Mouse (Mus musculus) liver, embryonic 16.5 days (tissue): ENCODE measurements around the gene Rtel1. TPM values are rescaled to one million over a fixed set of nuclear protein-coding genes. Genes with fewer than 3 reads are reported as not detected.
A peak's percentile ranks its signal among the peaks of the same experiment; 100 is the strongest.

Experiments
- ATAC-seq: fragments of 200-750 bp; cut with Nextera tagmentation; 2 replicates; pipeline ENCODE4 v1.8.0; 2017; ENCODE audit warnings: low read depth, mild to moderate bottlenecking, moderate number of reproducible peaks, moderate library complexity
- H3K27ac ChIP-seq: fragments of 300-500 bp; sonication (generic); 2 replicates; pipeline ENCODE4 v1.5.1; 2014; ENCODE audit warnings: mild to moderate bottlenecking, low read length
- H3K27me3 ChIP-seq: fragments of 300-500 bp; sonication (generic); 2 replicates; pipeline ENCODE4 v1.6.1; 2014; ENCODE audit warnings: low read depth, low read length, mixed read lengths; ENCODE audit not compliant: control insufficient read depth, insufficient read depth
- H3K36me3 ChIP-seq: fragments of 300-500 bp; sonication (generic); 2 replicates; pipeline ENCODE4 v1.6.1; 2014; ENCODE audit warnings: mild to moderate bottlenecking; ENCODE audit not compliant: control insufficient read depth, insufficient read depth
- H3K4me1 ChIP-seq: fragments of 300-500 bp; sonication (generic); 2 replicates; pipeline ENCODE4 v1.6.1; 2014; ENCODE audit warnings: low read depth, low read length, mixed read lengths; ENCODE audit not compliant: control insufficient read depth
- H3K4me2 ChIP-seq: fragments of 300-500 bp; sonication (generic); 2 replicates; pipeline ENCODE4 v1.6.1; 2014; ENCODE audit warnings: low read depth, low read length, mixed read lengths
- H3K4me3 ChIP-seq: fragments of 300-500 bp; sonication (generic); 2 replicates; pipeline ENCODE4 v1.5.1; 2014; ENCODE audit warnings: low read depth, mild to moderate bottlenecking, low read length
- H3K9ac ChIP-seq: fragments of 300-500 bp; sonication (generic); 2 replicates; pipeline ENCODE4 v1.6.1; 2014; ENCODE audit warnings: low read depth, low read length
- H3K9me3 ChIP-seq: fragments of 300-500 bp; sonication (generic); replicated peaks from 2 replicates; pipeline ENCODE4 v1.6.1; 2016; ENCODE audit warnings: low read length; ENCODE audit not compliant: control insufficient read depth
- WGBS: fragments of 180-500 bp; shearing (Covaris S2); extraction: QIAGEN DNeasy Blood & Tissue Kit; methylation state at CpG from one replicate; pipeline ENCODE4 v1.1.7; 2014; ENCODE audit not compliant: insufficient replicate concordance; 5-methylcytosine and 5-hydroxymethylcytosine counted together
- polyA plus RNA-seq: library from polyadenylated mRNA; unstranded; fragments of >200 nt; fragmentation: Nextera tagmentation; extraction: Ambion mirVana; gene quantifications from 2 replicates; pipeline ENCODE4 v1.2.1, GENCODE M21; 2015

Gene Rtel1
- polyA plus RNA-seq, 1 experiment from 2014 or later, result 21.0 TPM

GRCm38 (mm10) chr2:181391022-181391421 lies 71.5 kb downstream of the Rtel1 start:
- WGBS, result 83% methylated on average over 15 of the region's 15 CpGs

GRCm38 (mm10) chr2:181391541-181391940 lies 72.0 kb downstream of the Rtel1 start:
- ATAC-seq, result no peak
- Histone ChIP-seq H3K36me3 (peaks cover 13% of the 10 kb centered on the region), H3K27me3 (no peaks in the 10 kb centered on the region), H3K9me3 (no peaks in the 10 kb centered on the region), H3K4me2 (no peak overlapping the region), H3K9ac (no peak overlapping the region), H3K4me1 (no peaks in the 10 kb centered on the region), H3K27ac (no peak overlapping the region), H3K4me3 (no peak overlapping the region)
- 65% methylated on average over 2 of the region's 2 CpGs for WGBS

More at GRCm38 (mm10) chr2:181391022-181391421, 71.5 kb downstream of the Rtel1 start:
- H3K4me1 ChIP-seq, result no peaks in the 10 kb centered on the region
- no peak overlapping the region for H3K4me3 ChIP-seq
- H3K27me3 ChIP-seq, result no peaks in the 10 kb centered on the region
- no peaks in the 10 kb centered on the region for H3K9me3 ChIP-seq
- no peak for ATAC-seq
- peaks cover 13% of the 10 kb centered on the region for H3K36me3 ChIP-seq
- no peak overlapping the region for H3K27ac ChIP-seq
- no peak overlapping the region for H3K4me2 ChIP-seq
- H3K9ac ChIP-seq, result no peak overlapping the region

GRCm38 (mm10) chr2:181392600-181393213 lies 73.2 kb downstream of the Rtel1 start:
- peak; percentile 68 for ATAC-seq
- no peaks in the 10 kb centered on the region for H3K4me1 ChIP-seq
- H3K9me3 ChIP-seq, result no peaks in the 10 kb centered on the region
- peaks cover 11% of the 10 kb centered on the region for H3K36me3 ChIP-seq
- H3K27ac ChIP-seq, result no peak overlapping the region
- H3K9ac ChIP-seq, result no peak overlapping the region
- WGBS, result 28% methylated on average over 4 of the region's 4 CpGs
- H3K27me3 ChIP-seq, result no peaks in the 10 kb centered on the region
- H3K4me2 ChIP-seq, result no peak overlapping the region
- H3K4me3 ChIP-seq, result no peak overlapping the region

GRCm38 (mm10) chr2:181394086-181394485 lies 74.5 kb downstream of the Rtel1 start:
- Histone ChIP-seq H3K36me3 (peaks cover 11% of the 10 kb centered on the region), H3K4me1 (no peaks in the 10 kb centered on the region), H3K27ac (no peak overlapping the region; the same call in 1 of the 2 replicates), H3K27me3 (no peaks in the 10 kb centered on the region), H3K9ac (no peak overlapping the region), H3K9me3 (no peaks in the 10 kb centered on the region), H3K4me3 (no peak overlapping the region), H3K4me2 (no peak overlapping the region)
- 88% methylated on average over 3 of the region's 3 CpGs for WGBS
- ATAC-seq, result no peak

GRCm38 (mm10) chr2:181397207-181397761 lies 77.7 kb downstream of the Rtel1 start:
- Histone ChIP-seq H3K9ac (no peak overlapping the region), H3K4me3 (no peak overlapping the region), H3K4me1 (no peaks in the 10 kb centered on the region), H3K4me2 (no peak overlapping the region), H3K27ac (no peak overlapping the region), H3K27me3 (no peaks in the 10 kb centered on the region), H3K36me3 (peaks cover 4% of the 10 kb centered on the region; the same call in 1 of the 2 replicates), H3K9me3 (no peaks in the 10 kb centered on the region)
- 79% methylated on average over 5 of the region's 5 CpGs for WGBS
- no peak for ATAC-seq

GRCm38 (mm10) chr2:181401497-181401896 lies 82.0 kb downstream of the Rtel1 start:
- no peak overlapping the region for H3K9ac ChIP-seq
- 7% methylated on average over 1 of the region's 1 CpGs for WGBS
- ATAC-seq, result no peak
- H3K4me1 ChIP-seq, result no peaks in the 10 kb centered on the region
- no peak overlapping the region for H3K4me3 ChIP-seq
- H3K27me3 ChIP-seq, result no peaks in the 10 kb centered on the region
- H3K4me2 ChIP-seq, result no peak overlapping the region
- H3K9me3 ChIP-seq, result no peaks in the 10 kb centered on the region
- H3K36me3 ChIP-seq, result no peaks in the 10 kb centered on the region
- H3K27ac ChIP-seq, result no peak overlapping the region

GRCm38 (mm10) chr2:181403722-181404121 lies 84.2 kb downstream of the Rtel1 start:
- no peaks in the 10 kb centered on the region for H3K36me3 ChIP-seq

More at GRCm38 (mm10) chr2:181403722-181404121, 84.2 kb downstream of the Rtel1 start:
- Histone ChIP-seq H3K4me1 (no peaks in the 10 kb centered on the region), H3K4me2 (no peak overlapping the region), H3K27ac (no peak overlapping the region), H3K9me3 (no peaks in the 10 kb centered on the region), H3K9ac (no peak overlapping the region), H3K4me3 (no peak overlapping the region), H3K27me3 (no peaks in the 10 kb centered on the region)
- no peak for ATAC-seq
- WGBS, result 37% methylated on average over 3 of the region's 3 CpGs

Other genes starting within 250 kb of the Rtel1 start
- gene Kcnq2, start 184.4 kb upstream of the Rtel1 start, polyA plus RNA-seq, result 0.16 and 0.32 TPM in 2 replicates
- gene Eef1a2, start 162.7 kb upstream of the Rtel1 start, polyA plus RNA-seq, result not detected in 2 replicates
- 92.7 and 94.4 TPM in 2 replicates for gene Ppdpf, start 132.5 kb upstream of the Rtel1 start, polyA plus RNA-seq
- 0.15 and 0.27 TPM in 2 replicates for gene Ptk6, start 117.0 kb upstream of the Rtel1 start, polyA plus RNA-seq
- 0.51 and 0.54 TPM in 2 replicates for gene Srms, start 106.6 kb upstream of the Rtel1 start, polyA plus RNA-seq
- gene Fndc11, start 99.7 kb upstream of the Rtel1 start, polyA plus RNA-seq, result 0.15 and 0.33 TPM in 2 replicates
- 2.6 and 3.2 TPM in 2 replicates for gene Helz2, start 77.7 kb upstream of the Rtel1 start, polyA plus RNA-seq
- 9.4 and 9.8 TPM in 2 replicates for gene Gmeb2, start 31.7 kb upstream of the Rtel1 start, polyA plus RNA-seq
- 0.08 and 0.32 TPM in 2 replicates for gene Stmn3, start 5.2 kb upstream of the Rtel1 start, polyA plus RNA-seq
- gene Zgpat, start 45.2 kb downstream of the Rtel1 start, polyA plus RNA-seq, result 8.8 and 10.5 TPM in 2 replicates
- 17.1 and 20.7 TPM in 2 replicates for gene Arfrp1, start 45.7 kb downstream of the Rtel1 start, polyA plus RNA-seq
- gene Lime1, start 60.3 kb downstream of the Rtel1 start, polyA plus RNA-seq, result 4.7 and 6.3 TPM in 2 replicates
- gene Zbtb46, start 139.7 kb downstream of the Rtel1 start, polyA plus RNA-seq, result 7.0 and 7.5 TPM in 2 replicates
- 0.09 TPM in 1 of 2 replicates, not detected in the other for gene Abhd16b, start 173.5 kb downstream of the Rtel1 start, polyA plus RNA-seq
- gene Tpd52l2, start 177.4 kb downstream of the Rtel1 start, polyA plus RNA-seq, result 62.7 and 69.3 TPM in 2 replicates
- gene Dnajc5, start 200.7 kb downstream of the Rtel1 start, polyA plus RNA-seq, result 26.4 and 27.3 TPM in 2 replicates